In genomic region chr1:82803608-82804007, GRCm38 (mm10) we compare ENCODE assay signal across 10 mouse cellular contexts. TPM values are rescaled to one million over a fixed set of nuclear protein-coding genes. Genes with fewer than 3 reads are reported as not detected.
DNase-seq lines count a peak whose midpoint lies in the region; ATAC-seq and TF ChIP-seq lines count a peak whose summit lies in the region.
"Had no signal": no experiment of that assay in that cellular context is flagged by ENCODE, and none has a peak within 500 bp of the region (broad histone marks: within the 10 kb centered on the region; RNA-seq: fewer than 3 reads in every experiment).

No protein-coding gene starts in this region.

- H3K9me3 ChIP-seq in kidney, postnatal 0 days (replicated peaks; ENCODE audit: low read length), result no peaks in the 10 kb centered on the region
- no peaks in the 10 kb centered on the region for H3K9me3 ChIP-seq in liver, embryonic 16.5 days (replicated peaks; ENCODE audit: control insufficient read depth, low read length)
- H3K9me3 ChIP-seq: neural tube, embryonic 12.5 days had no signal

- no peaks in the 10 kb centered on the region for H3K27me3 ChIP-seq in kidney, postnatal 0 days (ENCODE audit: insufficient read depth, low read length)
- H3K27me3 ChIP-seq in liver, embryonic 16.5 days (ENCODE audit: control insufficient read depth, insufficient read depth, low read depth, low read length), result peaks cover 3% of the 10 kb centered on the region; the same call in 1 of the 2 replicates
- H3K27me3 ChIP-seq: neural tube, embryonic 12.5 days had no signal

- H3K4me3 ChIP-seq in kidney, postnatal 0 days (replicated peaks; ENCODE audit: low read depth, low read length), result no peak overlapping the region
- H3K4me3 ChIP-seq in liver, embryonic 16.5 days (ENCODE audit: low read depth, low read length), result no peak overlapping the region
- H3K4me3 ChIP-seq: neural tube, embryonic 12.5 days had no signal

- ATAC-seq in kidney, postnatal 0 days (replicated peaks; ENCODE audit: low FRiP score, low read depth), result no peak
- ATAC-seq in activated CD4-positive, CD25-positive, alpha-beta regulatory T cell, adult 4 months, result peak; percentile 36
- ATAC-seq in liver, embryonic 16.5 days (ENCODE audit: low read depth), result peak; percentile 78

- H3K4me2 ChIP-seq in kidney, postnatal 0 days (ENCODE audit: low read length), result no peak overlapping the region
- H3K4me2 ChIP-seq in liver, embryonic 16.5 days (ENCODE audit: low read depth, low read length), result no peak overlapping the region
- H3K4me2 ChIP-seq: neural tube, embryonic 12.5 days had no signal

- no peak for DNase-seq in kidney, postnatal 0 days (ENCODE audit: low spot score)
- no peak for DNase-seq in kidney, adult 11 months
- peak; percentile 86 for DNase-seq in CD4-positive, CD25-positive, alpha-beta regulatory T cell, adult 2 months (ENCODE audit: low read depth, low spot score)
- no peak for DNase-seq in right cerebral cortex, postnatal 4 days
- no peak for DNase-seq in gastrocnemius, postnatal 4 days (ENCODE audit: low spot score in 2 of 2)
- DNase-seq in cerebellum, postnatal 25 days, result no peak
- DNase-seq: lung, adult 18-20 months had no signal

- TF ChIP-seq CTCF in kidney, postnatal 0 days (IDR thresholded peaks at IDR 0.05; ENCODE audit: low read depth), result peak; percentile 64

- no peak overlapping the region for H3K27ac ChIP-seq in kidney, postnatal 0 days
- no peak overlapping the region for H3K27ac ChIP-seq in liver, embryonic 16.5 days (ENCODE audit: low read length)
- H3K27ac ChIP-seq: neural tube, embryonic 12.5 days had no signal

- H3K9ac ChIP-seq in kidney, postnatal 0 days (ENCODE audit: low read depth, low read length), result no peak overlapping the region
- no peak overlapping the region for H3K9ac ChIP-seq in liver, embryonic 16.5 days (ENCODE audit: low read depth, low read length)
- H3K9ac ChIP-seq: neural tube, embryonic 12.5 days had no signal

- WGBS in kidney, postnatal 0 days, result 73% methylated on average over 7 of the region's 7 CpGs
- 61% methylated on average over 7 of the region's 7 CpGs for WGBS in liver, embryonic 16.5 days (ENCODE audit: insufficient replicate concordance)

- H3K4me1 ChIP-seq in kidney, postnatal 0 days (replicated peaks; ENCODE audit: insufficient read depth, low read length), result no peaks in the 10 kb centered on the region
- H3K4me1 ChIP-seq in liver, embryonic 16.5 days (ENCODE audit: control insufficient read depth, low read depth, low read length), result no peaks in the 10 kb centered on the region; the same call in 1 of the 2 replicates
- H3K4me1 ChIP-seq: neural tube, embryonic 12.5 days had no signal

- H3K36me3 ChIP-seq in kidney, postnatal 0 days (ENCODE audit: insufficient read depth, low read length), result no peaks in the 10 kb centered on the region
- no peaks in the 10 kb centered on the region for H3K36me3 ChIP-seq in liver, embryonic 16.5 days (ENCODE audit: control insufficient read depth, insufficient read depth)
- H3K36me3 ChIP-seq: neural tube, embryonic 12.5 days had no signal

RNA-seq across cellular contexts. Expression of gene Gm47791, which starts 32.6 kb away (rescaled TPM):
- not detected in 2 replicates for polyA plus RNA-seq in kidney, postnatal 0 days (2015; fragmentation: Nextera tagmentation; extraction: Ambion mirVana)
- polyA plus RNA-seq in activated CD4-positive, CD25-positive, alpha-beta regulatory T cell, adult 4 months (2017; shearing (Covaris generic)), result not detected
- polyA plus RNA-seq in liver, embryonic 16.5 days (2015; fragmentation: Nextera tagmentation; extraction: Ambion mirVana), result not detected in 2 replicates
- not detected for total RNA-seq in gastrocnemius, postnatal 4 days (2021)
- polyA plus RNA-seq: neural tube, embryonic 12.5 days had no signal

RNA-seq across cellular contexts. Expression of gene Tm4sf20, which starts 35.3 kb away (rescaled TPM):
- polyA plus RNA-seq in kidney, postnatal 0 days (2015; fragmentation: Nextera tagmentation; extraction: Ambion mirVana), result 0.53 and 0.61 TPM in 2 replicates
- under 1 TPM in 1 of 2 experiments, not detected in 1; 0.81 TPM for polyA plus RNA-seq in activated CD4-positive, CD25-positive, alpha-beta regulatory T cell, adult 4 months (2017; shearing (Covaris generic))
- polyA plus RNA-seq in liver, embryonic 16.5 days (2015; fragmentation: Nextera tagmentation; extraction: Ambion mirVana), result 1.2 TPM in 1 of 2 replicates, not detected in the other
- total RNA-seq in gastrocnemius, postnatal 4 days (2021), result not detected

RNA-seq across cellular contexts. Expression of gene Agfg1, which starts 35.7 kb away (rescaled TPM):
- polyA plus RNA-seq in kidney, postnatal 0 days (2015; fragmentation: Nextera tagmentation; extraction: Ambion mirVana), result 23.5 and 25.2 TPM in 2 replicates
- 10 to 100 TPM; 37.1 to 42.3 TPM for polyA plus RNA-seq in activated CD4-positive, CD25-positive, alpha-beta regulatory T cell, adult 4 months (2017; shearing (Covaris generic))
- 39.0 and 44.7 TPM in 2 replicates for polyA plus RNA-seq in liver, embryonic 16.5 days (2015; fragmentation: Nextera tagmentation; extraction: Ambion mirVana)
- 10 to 100 TPM; 37.1 to 41.4 TPM for total RNA-seq in gastrocnemius, postnatal 4 days (2021)
